Mouse (Mus musculus): ENCODE results near the gene Arl3. TPM values are rescaled to one million over a fixed set of nuclear protein-coding genes. Genes with fewer than 3 reads are reported as not detected.

Arl3 gene
- polyA plus RNA-seq, 1 experiment = 6.8 TPM

GRCm38 (mm10) chr19:46525691-46526631 is 47.0 kb downstream of the Arl3 start:
- 94% methylated on average over 10 of the region's 10 CpGs for WGBS
- Histone ChIP-seq H3K27ac (ENCODE audit: insufficient read depth, low read length) (no peak overlapping the region), H3K4me3 (ENCODE audit: extremely low read depth, insufficient read depth, insufficient read length) (no peak overlapping the region), H3K36me3 (ENCODE audit: control insufficient read depth, insufficient read depth, low read length) (no peaks in the 10 kb centered on the region), H3K4me1 (ENCODE audit: control insufficient read depth, insufficient read depth, insufficient read length) (peaks cover 31% of the 10 kb centered on the region), H3K27me3 (ENCODE audit: control insufficient read depth, insufficient read depth, low read length) (no peaks in the 10 kb centered on the region)
- DNase-seq (ENCODE audit: low read depth in 1 of 2, low spot score in 2 of 2) = no peak
- TF ChIP-seq POLR2A (IDR thresholded peaks at IDR 0.05; ENCODE audit: low read depth, low read length) (no peak), CTCF (IDR thresholded peaks at IDR 0.05; ENCODE audit: extremely low read depth, insufficient read depth, insufficient read length, insufficient replicate concordance) (no peak)

GRCm38 (mm10) chr19:46524601-46525321 is 48.2 kb downstream of the Arl3 start:
- WGBS = 42% methylated on average over 14 of the region's 14 CpGs
- no peak for DNase-seq (ENCODE audit: low read depth in 1 of 2, low spot score in 2 of 2)
- 0 out of 2 replicates have a peak overlapping the region, but pooled peaks have one; percentile 9 for H3K27ac ChIP-seq (ENCODE audit: insufficient read depth, low read length)

DNA sequence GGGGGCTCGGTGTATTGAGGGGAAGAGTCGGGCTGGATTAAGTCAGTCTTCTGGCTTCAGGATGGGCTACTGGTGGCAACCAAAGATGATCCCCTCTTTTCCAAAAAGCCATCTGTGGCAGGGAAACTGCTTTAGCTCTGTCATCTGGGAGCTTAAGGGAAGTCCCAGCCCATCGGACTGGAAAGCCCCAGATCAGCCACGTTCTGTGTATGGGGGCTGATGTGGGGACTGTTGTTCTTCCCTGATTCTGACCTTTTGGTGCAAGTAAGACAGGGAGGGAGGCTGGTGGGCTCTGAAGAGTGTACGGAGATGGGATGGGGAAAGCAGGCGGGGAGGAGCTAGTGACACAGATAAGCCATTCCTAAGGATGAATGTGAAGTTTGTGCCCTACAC is 48.9 kb downstream of the Arl3 start:
- Histone ChIP-seq H3K27ac (ENCODE audit: insufficient read depth, low read length) (0 out of 2 replicates have a peak overlapping the region, but pooled peaks have one; percentile 9), H3K36me3 (ENCODE audit: control insufficient read depth, insufficient read depth, low read length) (no peaks in the 10 kb centered on the region), H3K4me1 (ENCODE audit: control insufficient read depth, insufficient read depth, insufficient read length) (peaks cover 33% of the 10 kb centered on the region), H3K27me3 (ENCODE audit: control insufficient read depth, insufficient read depth, low read length) (no peaks in the 10 kb centered on the region), H3K4me3 (ENCODE audit: extremely low read depth, insufficient read depth, insufficient read length) (no peak overlapping the region)
- WGBS = 41% methylated on average over 6 of the region's 6 CpGs
- no peak for DNase-seq (ENCODE audit: low read depth in 1 of 2, low spot score in 2 of 2)
- TF ChIP-seq CTCF (IDR thresholded peaks at IDR 0.05; ENCODE audit: extremely low read depth, insufficient read depth, insufficient read length, insufficient replicate concordance) (no peak), POLR2A (IDR thresholded peaks at IDR 0.05; ENCODE audit: low read depth, low read length) (no peak)

More at GRCm38 (mm10) chr19:46524601-46525321, 48.2 kb downstream of the Arl3 start:
- peaks cover 31% of the 10 kb centered on the region for H3K4me1 ChIP-seq (ENCODE audit: control insufficient read depth, insufficient read depth, insufficient read length)
- no peaks in the 10 kb centered on the region for H3K36me3 ChIP-seq (ENCODE audit: control insufficient read depth, insufficient read depth, low read length)
- no peak for TF ChIP-seq CTCF (IDR thresholded peaks at IDR 0.05; ENCODE audit: extremely low read depth, insufficient read depth, insufficient read length, insufficient replicate concordance)
- no peak overlapping the region for H3K4me3 ChIP-seq (ENCODE audit: extremely low read depth, insufficient read depth, insufficient read length)
- H3K27me3 ChIP-seq (ENCODE audit: control insufficient read depth, insufficient read depth, low read length) = no peaks in the 10 kb centered on the region

GRCm38 (mm10) chr19:46523480-46524151 is 49.4 kb downstream of the Arl3 start:
- Histone ChIP-seq H3K36me3 (ENCODE audit: control insufficient read depth, insufficient read depth, low read length) (no peaks in the 10 kb centered on the region), H3K4me3 (ENCODE audit: extremely low read depth, insufficient read depth, insufficient read length) (no peak overlapping the region), H3K4me1 (ENCODE audit: control insufficient read depth, insufficient read depth, insufficient read length) (peaks cover 37% of the 10 kb centered on the region), H3K27ac (ENCODE audit: insufficient read depth, low read length) (no peak overlapping the region), H3K27me3 (ENCODE audit: control insufficient read depth, insufficient read depth, low read length) (no peaks in the 10 kb centered on the region)
- TF ChIP-seq POLR2A (IDR thresholded peaks at IDR 0.05; ENCODE audit: low read depth, low read length) (no peak), CTCF (IDR thresholded peaks at IDR 0.05; ENCODE audit: extremely low read depth, insufficient read depth, insufficient read length, insufficient replicate concordance) (no peak)
- no peak for DNase-seq (ENCODE audit: low read depth in 1 of 2, low spot score in 2 of 2)
- WGBS = 38% methylated on average over 20 of the region's 20 CpGs

DNA sequence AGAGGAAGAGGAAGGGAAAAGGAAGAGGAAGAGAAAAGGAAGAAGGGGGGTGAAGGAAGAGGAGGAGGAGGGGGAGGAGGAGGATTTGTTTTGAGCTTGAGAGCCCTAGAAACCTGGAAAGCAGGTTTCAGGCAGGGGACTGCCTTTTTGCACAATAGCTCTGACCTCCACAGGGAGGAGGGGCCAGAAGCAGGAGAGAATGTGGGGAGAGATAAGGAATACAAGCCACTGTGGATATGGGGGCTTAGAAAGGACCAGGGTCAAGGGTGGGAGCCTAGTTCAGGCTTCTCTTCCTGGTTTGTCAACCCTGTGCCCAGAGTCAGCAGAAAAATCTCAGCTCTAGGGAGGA is 49.9 kb downstream of the Arl3 start:
- Histone ChIP-seq H3K4me1 (ENCODE audit: control insufficient read depth, insufficient read depth, insufficient read length) (peaks cover 40% of the 10 kb centered on the region), H3K27ac (ENCODE audit: insufficient read depth, low read length) (no peak overlapping the region), H3K4me3 (ENCODE audit: extremely low read depth, insufficient read depth, insufficient read length) (no peak overlapping the region), H3K36me3 (ENCODE audit: control insufficient read depth, insufficient read depth, low read length) (no peaks in the 10 kb centered on the region), H3K27me3 (ENCODE audit: control insufficient read depth, insufficient read depth, low read length) (no peaks in the 10 kb centered on the region)
- DNase-seq (ENCODE audit: low read depth in 1 of 2, low spot score in 2 of 2) = no peak
- TF ChIP-seq POLR2A (IDR thresholded peaks at IDR 0.05; ENCODE audit: low read depth, low read length) (no peak), CTCF (IDR thresholded peaks at IDR 0.05; ENCODE audit: extremely low read depth, insufficient read depth, insufficient read length, insufficient replicate concordance) (no peak)

GRCm38 (mm10) chr19:46522433-46523044 is 50.5 kb downstream of the Arl3 start:
- no peaks in the 10 kb centered on the region for H3K36me3 ChIP-seq (ENCODE audit: control insufficient read depth, insufficient read depth, low read length)
- TF ChIP-seq CTCF (IDR thresholded peaks at IDR 0.05; ENCODE audit: extremely low read depth, insufficient read depth, insufficient read length, insufficient replicate concordance) (no peak), POLR2A (IDR thresholded peaks at IDR 0.05; ENCODE audit: low read depth, low read length) (no peak)
- H3K27me3 ChIP-seq (ENCODE audit: control insufficient read depth, insufficient read depth, low read length) = no peaks in the 10 kb centered on the region
- no peak for DNase-seq (ENCODE audit: low read depth in 1 of 2, low spot score in 2 of 2)
- H3K4me3 ChIP-seq (ENCODE audit: extremely low read depth, insufficient read depth, insufficient read length) = no peak overlapping the region
- H3K27ac ChIP-seq (ENCODE audit: insufficient read depth, low read length) = no peak overlapping the region
- H3K4me1 ChIP-seq (ENCODE audit: control insufficient read depth, insufficient read depth, insufficient read length) = peaks cover 44% of the 10 kb centered on the region
- 9% methylated on average over 15 of the region's 15 CpGs for WGBS
